Mouse (Mus musculus) brown adipose tissue, adult 24 weeks (tissue): ENCODE data around the gene Prrx1. TPM values are rescaled to one million over a fixed set of nuclear protein-coding genes. Genes with fewer than 3 reads are reported as not detected.
A peak's percentile ranks its signal among the peaks of the same experiment; 100 is the strongest.

Experiments
- H3K27ac ChIP-seq: fragments of 200-500 bp; replicated peaks from 2 replicates; pipeline ENCODE4 v1.5.1; 2012; ENCODE audit warnings: low read depth, mild to moderate bottlenecking, low read length
- H3K4me1 ChIP-seq: fragments of 200-500 bp; 2 replicates; pipeline ENCODE4 v1.6.1; 2012; ENCODE audit warnings: low read length, mixed read lengths; ENCODE audit not compliant: control insufficient read depth, insufficient read depth, insufficient read length
- H3K4me3 ChIP-seq: fragments of 200-500 bp; 2 replicates; pipeline ENCODE4 v1.5.1; 2012; ENCODE audit warnings: low read depth, mild to moderate bottlenecking, low read length, moderate library complexity; ENCODE audit not compliant: insufficient read depth
- polyA plus RNA-seq: library from polyadenylated mRNA; stranded (reverse); fragments of >200 nt; gene quantifications from 2 replicates; pipeline ENCODE4 v1.2.4, GENCODE M21; 2012; ENCODE audit not compliant: missing spikeins, insufficient read depth, insufficient read length

Gene Prrx1
- polyA plus RNA-seq, 1 experiment, result 10.2 TPM

GRCm38 (mm10) chr1:163319669-163320571, 6.4 kb upstream of the Prrx1 start:
- Histone ChIP-seq H3K4me1 (no peaks in the 10 kb centered on the region), H3K27ac (no peak overlapping the region), H3K4me3 (no peak overlapping the region)

- H3K4me3 ChIP-seq, result no peak overlapping the region
- H3K27ac ChIP-seq, result no peak overlapping the region
These were observed 3.4 kb upstream of the Prrx1 start for GRCm38 (mm10) chr1:163316920-163317319.

DNA sequence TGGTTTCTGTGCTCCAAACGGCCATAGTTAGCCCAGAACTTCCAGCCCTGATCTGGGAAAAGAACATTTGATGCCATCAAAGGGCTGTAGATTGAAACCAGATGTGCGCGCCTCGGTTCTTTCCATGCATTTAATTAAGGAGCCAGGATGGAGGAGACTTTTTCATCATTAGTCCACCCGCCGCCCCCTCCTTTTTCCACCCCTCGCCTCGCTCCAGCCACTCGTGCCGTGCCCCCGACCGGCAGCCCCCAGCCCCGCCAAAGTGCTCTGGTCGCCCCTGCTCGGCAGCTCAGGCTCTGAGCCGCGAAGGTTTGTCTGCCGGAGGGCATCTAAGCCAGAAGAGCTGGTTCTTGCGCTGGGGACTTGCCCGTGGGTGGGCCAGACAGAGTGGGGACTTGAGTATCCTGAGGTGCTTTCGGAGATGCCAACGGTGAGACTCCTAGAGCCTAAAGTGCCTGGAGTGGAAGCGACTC, 1.4 kb upstream of the Prrx1 start:
- Histone ChIP-seq H3K4me1 (no peaks in the 10 kb centered on the region), H3K27ac (no peak overlapping the region), H3K4me3 (no peak overlapping the region)

More at GRCm38 (mm10) chr1:163316920-163317319, 3.4 kb upstream of the Prrx1 start:
- no peaks in the 10 kb centered on the region for H3K4me1 ChIP-seq

GRCm38 (mm10) chr1:163313921-163314725, 613 bp upstream of the Prrx1 start:
- Histone ChIP-seq H3K4me3 (peak overlapping the region; percentile 65), H3K27ac (no peak overlapping the region), H3K4me1 (no peaks in the 10 kb centered on the region)

- Histone ChIP-seq H3K27ac (peak overlapping the region; percentile 89), H3K4me3 (peak overlapping the region; percentile 65), H3K4me1 (no peaks in the 10 kb centered on the region)
These were observed 1.4 kb downstream of the Prrx1 start for GRCm38 (mm10) chr1:163311861-163312811.

DNA sequence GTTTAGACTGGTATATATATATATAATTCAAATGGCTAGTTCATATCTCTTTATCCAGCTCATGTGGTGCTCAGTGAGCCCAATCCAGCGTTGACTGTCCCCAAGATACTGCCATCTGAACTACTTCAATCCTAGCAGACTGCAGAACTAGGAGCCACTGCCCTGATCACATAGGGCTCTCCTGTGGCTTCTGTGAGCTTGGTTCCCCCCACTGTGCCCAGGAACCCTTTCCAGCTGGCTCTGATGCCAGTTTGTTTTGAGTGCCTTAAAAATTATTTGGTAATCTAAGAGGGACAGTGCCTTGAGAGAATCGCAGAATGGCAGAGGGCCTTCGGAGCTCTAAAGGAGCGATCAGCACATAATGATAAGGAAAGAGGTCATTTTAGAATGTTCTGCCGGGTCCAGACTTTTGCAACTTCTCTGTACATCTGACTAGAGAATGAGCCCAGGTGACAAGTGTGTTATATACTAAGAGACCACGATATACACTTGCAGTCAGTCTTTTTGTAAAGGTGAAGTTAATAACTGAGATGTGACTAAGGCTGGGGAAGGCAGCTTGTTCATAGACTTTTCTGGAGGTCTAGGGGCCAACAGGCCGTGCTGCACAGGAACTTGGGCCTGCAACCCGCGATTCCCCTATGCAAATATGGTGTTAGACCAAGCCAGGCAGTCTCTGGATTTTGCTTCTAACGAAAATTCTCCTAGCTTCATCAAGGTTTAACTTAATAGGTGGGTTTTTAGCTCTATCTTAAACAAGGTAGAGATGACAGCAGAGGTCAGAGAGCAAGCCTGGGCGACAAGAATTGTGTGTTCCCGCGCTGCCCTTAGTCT, 2.3 kb downstream of the Prrx1 start:
- peak overlapping the region; percentile 65 for H3K4me3 ChIP-seq
- H3K4me1 ChIP-seq, result no peaks in the 10 kb centered on the region
- H3K27ac ChIP-seq, result peak overlapping the region; percentile 89

DNA sequence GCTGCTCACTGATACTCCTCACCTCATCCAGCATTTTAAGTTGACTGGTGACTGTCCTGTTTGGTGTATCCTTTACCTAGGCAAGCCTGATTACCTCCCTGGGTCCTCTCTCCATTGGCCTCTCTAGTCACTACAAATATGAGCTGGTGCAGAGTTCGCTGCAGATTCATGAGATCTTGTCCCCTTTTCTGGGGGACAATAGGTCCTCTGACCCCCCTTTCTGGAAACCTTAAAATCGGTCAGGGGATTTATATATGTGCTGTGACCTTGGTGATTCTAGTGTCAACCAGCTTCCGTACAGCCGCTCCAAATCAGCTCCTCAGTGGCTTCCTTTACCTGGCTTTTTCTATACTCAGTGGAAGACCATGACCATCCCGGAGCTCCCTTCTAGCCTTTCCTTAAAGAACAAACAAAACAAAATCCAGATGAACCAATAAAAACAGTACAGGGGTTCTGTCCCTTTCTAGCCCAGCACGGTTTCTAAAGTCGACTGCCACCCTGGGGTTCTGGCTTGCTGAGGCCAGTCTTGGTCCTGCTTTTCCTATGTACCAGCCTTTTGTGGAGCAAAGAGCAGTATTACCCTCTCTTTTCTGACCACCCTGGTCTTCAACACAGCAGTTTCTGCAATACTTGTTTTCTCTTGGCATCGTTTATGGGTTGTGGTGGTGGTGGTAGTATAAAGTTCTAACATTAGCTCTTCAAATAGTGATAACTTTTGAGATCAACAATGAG, 3.3 kb downstream of the Prrx1 start:
- H3K27ac ChIP-seq, result peak overlapping the region; percentile 68
- H3K4me1 ChIP-seq, result no peaks in the 10 kb centered on the region
- H3K4me3 ChIP-seq, result peak overlapping the region; percentile 26

- Histone ChIP-seq H3K4me3 (peak overlapping the region; percentile 26), H3K27ac (peak overlapping the region; percentile 68; the same call in 1 of the 2 replicates), H3K4me1 (no peaks in the 10 kb centered on the region)
These were observed 4.0 kb downstream of the Prrx1 start for GRCm38 (mm10) chr1:163309466-163309865.

DNA sequence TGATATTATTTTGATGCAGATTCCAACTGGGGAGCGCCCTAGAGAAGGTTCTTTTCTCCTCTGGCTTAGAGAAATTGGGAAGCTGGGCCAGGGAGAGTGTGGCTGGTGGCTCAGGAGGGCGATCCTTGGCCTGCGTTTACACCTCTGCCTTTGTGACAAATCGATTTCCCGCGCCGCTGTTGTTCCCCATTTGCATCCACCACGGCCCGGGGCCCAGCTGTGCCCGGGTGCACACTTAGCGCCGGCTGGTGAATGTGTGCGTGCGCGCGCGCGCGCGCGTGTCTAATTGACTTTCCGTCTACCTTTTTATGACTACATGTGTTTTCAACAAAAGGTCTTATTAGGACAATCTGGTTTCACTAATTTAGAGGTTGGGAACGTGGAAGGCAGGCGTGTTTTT, 4.9 kb downstream of the Prrx1 start:
- Histone ChIP-seq H3K4me3 (peak overlapping the region; percentile 27), H3K27ac (peak overlapping the region; percentile 38; the same call in 1 of the 2 replicates), H3K4me1 (no peaks in the 10 kb centered on the region)

DNA sequence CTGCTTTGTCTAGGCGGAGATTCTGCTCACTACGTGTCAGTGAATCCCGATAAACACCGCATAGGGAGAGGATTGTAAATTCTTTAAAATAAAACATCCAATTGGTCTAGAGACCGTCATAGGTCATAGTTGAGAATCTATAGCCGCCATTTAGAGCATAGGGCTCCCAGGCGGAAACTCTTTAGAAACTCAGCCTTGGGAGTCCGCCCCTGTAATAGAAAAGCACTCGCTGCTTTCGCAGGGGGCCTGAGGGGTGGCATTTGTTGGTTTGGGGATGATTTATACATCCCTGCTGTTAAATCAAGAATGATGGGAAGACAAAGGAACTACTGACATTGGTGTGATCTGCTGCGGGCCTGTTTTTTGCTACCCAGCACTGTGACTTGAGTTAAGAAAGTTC, 5.8 kb downstream of the Prrx1 start:
- no peak overlapping the region for H3K4me3 ChIP-seq
- peak overlapping the region; percentile 21; the same call in 1 of the 2 replicates for H3K27ac ChIP-seq
- no peaks in the 10 kb centered on the region for H3K4me1 ChIP-seq

DNA sequence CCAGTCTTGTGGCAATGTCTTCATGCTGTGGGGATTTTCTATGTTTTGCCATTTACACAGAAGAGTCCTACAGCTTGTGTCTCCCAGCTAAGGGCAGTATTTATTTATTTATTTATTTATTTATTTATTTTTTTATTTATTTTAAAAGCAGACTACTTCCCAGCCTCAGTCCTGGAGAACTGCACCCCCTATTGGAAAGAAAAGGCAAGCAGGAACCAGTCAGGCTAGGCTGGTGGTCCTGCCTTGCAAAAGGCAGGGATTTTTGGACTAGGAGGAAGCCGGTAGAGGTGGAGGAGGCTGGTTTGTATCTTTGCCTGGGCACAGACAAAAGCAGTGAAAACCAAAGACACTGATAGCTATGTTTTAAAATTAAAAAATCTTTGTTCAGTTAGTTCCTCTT, 7.6 kb downstream of the Prrx1 start:
- Histone ChIP-seq H3K4me3 (no peak overlapping the region), H3K27ac (no peak overlapping the region), H3K4me1 (no peaks in the 10 kb centered on the region)

DNA sequence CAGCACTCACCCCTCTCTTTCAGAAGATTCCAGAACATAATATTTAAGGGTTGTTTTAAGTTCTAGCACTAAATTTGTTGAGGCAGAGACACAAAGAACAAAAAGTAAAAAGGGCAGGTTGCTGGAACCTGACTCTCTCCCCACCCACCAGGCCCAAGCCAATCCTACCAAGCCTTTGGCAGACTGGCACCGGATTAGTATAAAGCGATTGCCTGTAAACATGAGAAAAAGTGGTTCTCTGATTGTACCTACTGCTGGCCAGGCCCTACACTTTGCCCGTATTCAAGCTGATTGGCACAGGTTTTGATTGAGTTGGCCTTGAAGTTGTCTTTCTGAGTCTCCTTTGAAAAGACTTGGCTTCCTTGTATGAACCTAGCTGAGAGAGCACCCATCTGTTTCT, 8.7 kb downstream of the Prrx1 start:
- peak overlapping the region; percentile 52 for H3K27ac ChIP-seq
- H3K4me3 ChIP-seq, result no peak overlapping the region

DNA sequence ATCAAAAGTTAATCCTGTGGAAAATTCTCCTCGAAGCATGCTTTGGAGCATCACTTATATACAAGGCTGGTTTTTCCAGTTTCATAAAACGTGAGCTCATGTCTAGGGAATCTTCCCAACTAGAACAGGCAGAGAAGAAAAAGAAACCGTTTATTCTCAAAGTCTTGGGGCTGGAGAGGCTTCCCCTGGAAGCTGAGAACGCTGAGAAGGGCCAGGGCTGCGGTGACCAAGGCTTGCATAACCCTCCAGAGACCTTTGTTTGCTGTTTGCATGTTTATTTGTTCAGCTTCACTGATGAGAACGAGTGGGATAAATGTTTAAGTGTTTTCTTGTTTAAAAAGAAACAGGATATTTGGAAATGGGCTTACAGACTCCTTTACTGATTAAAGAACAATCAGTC, 11.2 kb downstream of the Prrx1 start:
- Histone ChIP-seq H3K27ac (peak overlapping the region; percentile 40), H3K4me3 (no peak overlapping the region), H3K4me1 (0 out of 2 replicates have a peak, but pooled peaks cover 2% of the 10 kb centered on the region)

More for the DNA sequence above, 8.7 kb downstream of the Prrx1 start:
- 0 out of 2 replicates have a peak, but pooled peaks cover 2% of the 10 kb centered on the region for H3K4me1 ChIP-seq
